Mouse (Mus musculus) midbrain, embryonic 13.5 days (tissue): ENCODE data around the gene Unc5c. TPM values are rescaled to one million over a fixed set of nuclear protein-coding genes. Genes with fewer than 3 reads are reported as not detected.

Experiments used
- ATAC-seq: fragments of 200-750 bp; cut with Nextera tagmentation; 2 replicates; pipeline ENCODE4 v1.8.0; 2017; ENCODE audit warnings: mild to moderate bottlenecking, moderate TSS enrichment, moderate library complexity
- H3K27ac ChIP-seq: fragments of 300-500 bp; sonication (generic); 2 replicates; pipeline ENCODE4 v1.5.1; 2015; ENCODE audit warnings: inconsistent platforms, mild to moderate bottlenecking, moderate library complexity
- H3K27me3 ChIP-seq: fragments of 300-500 bp; sonication (generic); 2 replicates; pipeline ENCODE4 v1.6.1; 2015; ENCODE audit warnings: mild to moderate bottlenecking, inconsistent platforms
- H3K36me3 ChIP-seq: fragments of 300-500 bp; sonication (generic); 2 replicates; pipeline ENCODE4 v1.6.1; 2015; ENCODE audit warnings: mild to moderate bottlenecking, inconsistent platforms
- H3K4me1 ChIP-seq: fragments of 300-500 bp; sonication (generic); replicated peaks from 2 replicates; pipeline ENCODE4 v1.6.1; 2015; ENCODE audit warnings: inconsistent platforms
- H3K4me2 ChIP-seq: fragments of 300-500 bp; sonication (generic); replicated peaks from 2 replicates; pipeline ENCODE4 v1.6.1; 2015; ENCODE audit warnings: moderate library complexity, mild to moderate bottlenecking, inconsistent platforms
- H3K4me3 ChIP-seq: fragments of 300-500 bp; sonication (generic); replicated peaks from 2 replicates; pipeline ENCODE4 v1.5.1; 2015; ENCODE audit warnings: mild to moderate bottlenecking, inconsistent platforms
- H3K9ac ChIP-seq: fragments of 300-500 bp; sonication (generic); replicated peaks from 2 replicates; pipeline ENCODE4 v1.6.1; 2015; ENCODE audit warnings: mild to moderate bottlenecking, inconsistent platforms
- H3K9me3 ChIP-seq: fragments of 300-500 bp; sonication (generic); 2 replicates; pipeline ENCODE4 v1.6.1; 2016; ENCODE audit warnings: mild to moderate bottlenecking, inconsistent platforms
- WGBS: fragments of 180-500 bp; shearing (Covaris S2); methylation state at CpG from one replicate; pipeline ENCODE4 v1.1.7; 2015; 5-methylcytosine and 5-hydroxymethylcytosine counted together
- polyA plus RNA-seq: library from polyadenylated mRNA; unstranded; fragments of >200 nt; fragmentation: Nextera tagmentation; extraction: Ambion mirVana; gene quantifications from 2 replicates; pipeline ENCODE4 v1.2.1, GENCODE M21; 2015

Gene Unc5c
- polyA plus RNA-seq, 1 experiment from 2014 or later = 9.9 TPM

- no peak for ATAC-seq
- no peak overlapping the region for H3K27ac ChIP-seq
- WGBS = 85% methylated on average over 3 of the region's 3 CpGs
These were observed 329.4 kb downstream of the Unc5c start for GRCm38 (mm10) chr3:141794371-141794770.

GRCm38 (mm10) chr3:141797372-141797771, 332.4 kb downstream of the Unc5c start:
- no peak for ATAC-seq
- no peaks in the 10 kb centered on the region; the same call in 1 of the 2 replicates for H3K36me3 ChIP-seq
- H3K4me2 ChIP-seq = no peak overlapping the region
- H3K27ac ChIP-seq = no peak overlapping the region
- H3K9me3 ChIP-seq = no peaks in the 10 kb centered on the region
- peaks cover 4% of the 10 kb centered on the region; the same call in 1 of the 2 replicates for H3K4me1 ChIP-seq
- H3K9ac ChIP-seq = no peak overlapping the region
- H3K27me3 ChIP-seq = no peaks in the 10 kb centered on the region
- no peak overlapping the region for H3K4me3 ChIP-seq

More at GRCm38 (mm10) chr3:141794371-141794770, 329.4 kb downstream of the Unc5c start:
- Histone ChIP-seq H3K4me2 (no peak overlapping the region), H3K9me3 (no peaks in the 10 kb centered on the region), H3K27me3 (no peaks in the 10 kb centered on the region), H3K4me3 (no peak overlapping the region), H3K9ac (no peak overlapping the region), H3K4me1 (peaks cover 4% of the 10 kb centered on the region; the same call in 1 of the 2 replicates), H3K36me3 (no peaks in the 10 kb centered on the region; the same call in 1 of the 2 replicates)

- 38% methylated on average over 1 of the region's 1 CpGs for WGBS
- H3K9me3 ChIP-seq = no peaks in the 10 kb centered on the region
- peak; percentile 67 for ATAC-seq
- H3K27me3 ChIP-seq = no peaks in the 10 kb centered on the region
- no peak overlapping the region for H3K4me3 ChIP-seq
- no peak overlapping the region for H3K4me2 ChIP-seq
- no peak overlapping the region for H3K9ac ChIP-seq
- H3K36me3 ChIP-seq = no peaks in the 10 kb centered on the region; the same call in 1 of the 2 replicates
- H3K27ac ChIP-seq = no peak overlapping the region
- peaks cover 4% of the 10 kb centered on the region; the same call in 1 of the 2 replicates for H3K4me1 ChIP-seq
These were observed 332.8 kb downstream of the Unc5c start for GRCm38 (mm10) chr3:141797789-141798188.

GRCm38 (mm10) chr3:141804133-141804532, 339.1 kb downstream of the Unc5c start:
- Histone ChIP-seq H3K4me3 (no peak overlapping the region), H3K36me3 (no peaks in the 10 kb centered on the region), H3K4me2 (no peak overlapping the region), H3K4me1 (no peaks in the 10 kb centered on the region), H3K27me3 (no peaks in the 10 kb centered on the region), H3K9ac (no peak overlapping the region), H3K27ac (no peak overlapping the region), H3K9me3 (no peaks in the 10 kb centered on the region)
- 80% methylated on average over 5 of the region's 5 CpGs for WGBS
- no peak for ATAC-seq

GRCm38 (mm10) chr3:141809581-141809980, 344.6 kb downstream of the Unc5c start:
- Histone ChIP-seq H3K9me3 (no peaks in the 10 kb centered on the region), H3K36me3 (no peaks in the 10 kb centered on the region), H3K27me3 (no peaks in the 10 kb centered on the region), H3K27ac (no peak overlapping the region), H3K4me3 (no peak overlapping the region), H3K4me2 (no peak overlapping the region), H3K4me1 (peaks cover 9% of the 10 kb centered on the region), H3K9ac (no peak overlapping the region)
- ATAC-seq = no peak
- WGBS = 75% methylated on average over 3 of the region's 3 CpGs

- Histone ChIP-seq H3K27ac (peak overlapping the region; percentile 19; the same call in 1 of the 2 replicates), H3K4me3 (no peak overlapping the region), H3K4me2 (no peak overlapping the region), H3K9me3 (no peaks in the 10 kb centered on the region), H3K36me3 (no peaks in the 10 kb centered on the region), H3K27me3 (no peaks in the 10 kb centered on the region), H3K9ac (no peak overlapping the region), H3K4me1 (peaks cover 13% of the 10 kb centered on the region)
- 44% methylated on average over 7 of the region's 7 CpGs for WGBS
- peak; percentile 53 for ATAC-seq
These were observed 345.9 kb downstream of the Unc5c start for GRCm38 (mm10) chr3:141810944-141811343.

GRCm38 (mm10) chr3:141811348-141811747, 346.3 kb downstream of the Unc5c start:
- no peaks in the 10 kb centered on the region for H3K27me3 ChIP-seq
- WGBS = 14% methylated on average over 2 of the region's 2 CpGs
- no peak overlapping the region for H3K4me2 ChIP-seq
- H3K4me3 ChIP-seq = no peak overlapping the region
- H3K9ac ChIP-seq = no peak overlapping the region
- H3K36me3 ChIP-seq = no peaks in the 10 kb centered on the region
- no peak for ATAC-seq
- H3K9me3 ChIP-seq = no peaks in the 10 kb centered on the region
- peaks cover 13% of the 10 kb centered on the region for H3K4me1 ChIP-seq
- H3K27ac ChIP-seq = no peak overlapping the region; the same call in 1 of the 2 replicates

GRCm38 (mm10) chr3:141814776-141815175, 349.8 kb downstream of the Unc5c start:
- H3K9ac ChIP-seq = no peak overlapping the region
- 0 out of 2 replicates have a peak, but pooled peaks cover 8% of the 10 kb centered on the region for H3K27me3 ChIP-seq
- no peak overlapping the region for H3K4me2 ChIP-seq
- no peaks in the 10 kb centered on the region for H3K36me3 ChIP-seq
- H3K4me1 ChIP-seq = peaks cover 27% of the 10 kb centered on the region
- H3K27ac ChIP-seq = no peak overlapping the region
- H3K4me3 ChIP-seq = no peak overlapping the region
- WGBS = 68% methylated on average over 1 of the region's 1 CpGs
- ATAC-seq = no peak
- no peaks in the 10 kb centered on the region for H3K9me3 ChIP-seq

- H3K36me3 ChIP-seq = no peaks in the 10 kb centered on the region
- H3K4me3 ChIP-seq = peak overlapping the region; percentile 13; the same call in 1 of the 2 replicates
- WGBS = 7% methylated on average over 3 of the region's 3 CpGs
- H3K27me3 ChIP-seq = 0 out of 2 replicates have a peak, but pooled peaks cover 8% of the 10 kb centered on the region
- H3K27ac ChIP-seq = peak overlapping the region; percentile 76
- no peak overlapping the region for H3K9ac ChIP-seq
- H3K4me1 ChIP-seq = peaks cover 24% of the 10 kb centered on the region
- H3K9me3 ChIP-seq = no peaks in the 10 kb centered on the region
- peak overlapping the region; percentile 47 for H3K4me2 ChIP-seq
- peak; percentile 74 for ATAC-seq
These were observed 353.7 kb downstream of the Unc5c start for GRCm38 (mm10) chr3:141818615-141819312.

GRCm38 (mm10) chr3:141819331-141819941, 354.4 kb downstream of the Unc5c start:
- 3% methylated on average over 13 of the region's 13 CpGs for WGBS
- peaks cover 24% of the 10 kb centered on the region for H3K4me1 ChIP-seq
- H3K9me3 ChIP-seq = no peaks in the 10 kb centered on the region
- H3K36me3 ChIP-seq = no peaks in the 10 kb centered on the region
- no peak overlapping the region for H3K9ac ChIP-seq
- peak overlapping the region; percentile 76 for H3K27ac ChIP-seq
- H3K4me3 ChIP-seq = peak overlapping the region; percentile 13
- peak overlapping the region; percentile 47 for H3K4me2 ChIP-seq
- peak; percentile 97 for ATAC-seq
- H3K27me3 ChIP-seq = 0 out of 2 replicates have a peak, but pooled peaks cover 8% of the 10 kb centered on the region

- no peaks in the 10 kb centered on the region for H3K4me1 ChIP-seq
- no peak for ATAC-seq
- no peaks in the 10 kb centered on the region for H3K36me3 ChIP-seq
- H3K4me2 ChIP-seq = no peak overlapping the region
- H3K27me3 ChIP-seq = no peaks in the 10 kb centered on the region
- no peak overlapping the region for H3K4me3 ChIP-seq
- 93% methylated on average over 5 of the region's 5 CpGs for WGBS
- no peak overlapping the region for H3K9ac ChIP-seq
- H3K27ac ChIP-seq = no peak overlapping the region
- no peaks in the 10 kb centered on the region for H3K9me3 ChIP-seq
These were observed 363.3 kb downstream of the Unc5c start for GRCm38 (mm10) chr3:141828301-141828700.

GRCm38 (mm10) chr3:141831135-141831534, 366.1 kb downstream of the Unc5c start:
- no peak overlapping the region for H3K4me2 ChIP-seq
- H3K36me3 ChIP-seq = no peaks in the 10 kb centered on the region
- no peaks in the 10 kb centered on the region for H3K9me3 ChIP-seq
- no peak overlapping the region for H3K4me3 ChIP-seq
- no peak overlapping the region for H3K9ac ChIP-seq
- ATAC-seq = peak; percentile 86
- 15% methylated on average over 3 of the region's 3 CpGs for WGBS
- H3K27ac ChIP-seq = no peak overlapping the region
- no peaks in the 10 kb centered on the region for H3K4me1 ChIP-seq
- no peaks in the 10 kb centered on the region for H3K27me3 ChIP-seq
